Mouse (Mus musculus) frontal cortex, adult (tissue): ENCODE measurements at regions not wholly inside any gene's neighbourhood (a gene's known extent, or its start where the extent isn't known, plus 50 kb on each side); places are given as distances from the start of the nearest gene placed in this dataset.
"Not testable (repeated sequence)": the region's sequence is repeated elsewhere in the genome, so short reads cannot be mapped to it uniquely, and the experiment has no call there.

Experiments
- ATAC-seq: cut with Nextera tagmentation; 2 replicates; pipeline ENCODE4 v1.9.2; 2017; ENCODE audit warnings: mild to moderate bottlenecking, moderate library complexity, mixed read lengths; ENCODE audit not compliant: low TSS enrichment

DNA sequence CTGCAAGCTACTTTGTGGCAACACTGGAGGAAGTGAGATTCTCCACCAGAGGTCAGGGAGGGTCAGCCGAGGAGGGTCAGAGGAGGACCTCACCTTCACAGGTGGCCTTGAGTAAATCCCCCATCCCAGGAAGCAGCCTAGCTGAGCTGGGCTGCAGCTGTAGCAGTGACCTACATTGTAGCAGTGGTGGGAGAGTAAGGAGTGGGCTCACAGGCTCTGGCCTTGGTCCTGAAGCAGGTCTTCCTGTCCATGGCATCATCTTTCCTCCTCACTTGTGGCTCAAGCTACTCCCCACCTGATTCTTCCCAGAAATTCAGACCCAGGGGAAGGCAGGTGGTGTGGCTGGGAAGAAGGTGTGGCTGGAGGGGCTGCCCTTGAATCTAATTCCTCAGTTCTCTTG, 84.3 kb downstream of the 1810013L24Rik start:
- ATAC-seq, result not testable (repeated sequence)

DNA sequence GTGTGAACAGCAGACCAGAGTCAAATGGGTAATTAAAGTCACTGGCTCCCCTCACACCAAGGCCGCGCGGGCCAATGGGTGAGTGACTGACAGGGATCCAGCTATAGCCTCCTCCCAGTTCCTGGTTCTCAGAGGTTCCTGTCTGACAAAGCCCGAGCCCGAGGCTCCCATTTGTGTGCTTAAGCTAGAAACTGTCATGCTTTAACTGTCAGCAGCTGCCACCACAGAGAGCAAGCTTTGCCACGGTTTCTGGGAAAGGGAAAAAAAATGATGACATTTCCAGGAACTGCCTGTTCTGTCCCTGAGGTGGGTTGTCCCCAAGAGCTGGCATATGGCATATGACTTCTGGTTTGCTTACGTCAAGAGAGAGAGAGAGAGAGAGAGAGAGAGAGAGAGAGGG, 86.2 kb downstream of the 1810013L24Rik start:
- peak; percentile 73; the same call in 1 of the 2 replicates for ATAC-seq

DNA sequence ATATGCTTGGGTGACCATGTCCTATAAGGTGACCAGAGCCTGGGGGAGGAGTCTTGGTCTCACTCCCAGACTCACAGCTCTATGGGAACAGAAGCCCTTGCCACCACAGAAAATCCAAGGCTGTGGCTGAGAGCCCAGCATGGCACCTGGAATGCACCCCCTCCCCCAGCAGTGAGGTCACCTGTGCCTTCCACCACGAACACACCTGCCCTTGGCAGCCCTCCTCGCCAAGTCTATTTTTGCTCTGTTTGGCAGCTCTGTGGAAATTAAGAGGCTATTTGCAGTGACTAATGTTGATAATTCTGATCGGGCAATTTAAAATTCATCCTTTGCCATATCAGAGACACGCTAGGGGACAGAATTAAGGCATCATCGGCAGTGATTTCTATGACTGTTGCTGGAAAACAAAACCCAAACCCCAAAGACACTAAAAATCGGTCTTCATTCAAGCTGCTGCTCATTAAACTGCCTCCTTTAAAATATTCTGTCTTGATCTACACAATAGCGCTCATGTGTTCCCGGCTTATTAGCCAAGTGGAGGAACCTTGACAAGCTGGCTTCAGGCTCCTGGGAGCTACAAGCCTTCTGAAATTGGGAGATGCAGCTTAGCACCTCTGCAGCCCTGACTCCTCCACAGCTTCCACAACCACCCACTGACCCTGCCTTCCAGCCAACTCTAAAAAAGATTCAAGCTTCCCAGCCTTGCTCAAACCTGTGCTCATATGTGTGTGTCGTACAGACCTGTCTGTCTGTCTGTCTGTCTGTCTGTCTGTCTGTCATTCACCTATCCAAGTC, 89.0 kb downstream of the 1810013L24Rik start:
- ATAC-seq, result peak; percentile 82

DNA sequence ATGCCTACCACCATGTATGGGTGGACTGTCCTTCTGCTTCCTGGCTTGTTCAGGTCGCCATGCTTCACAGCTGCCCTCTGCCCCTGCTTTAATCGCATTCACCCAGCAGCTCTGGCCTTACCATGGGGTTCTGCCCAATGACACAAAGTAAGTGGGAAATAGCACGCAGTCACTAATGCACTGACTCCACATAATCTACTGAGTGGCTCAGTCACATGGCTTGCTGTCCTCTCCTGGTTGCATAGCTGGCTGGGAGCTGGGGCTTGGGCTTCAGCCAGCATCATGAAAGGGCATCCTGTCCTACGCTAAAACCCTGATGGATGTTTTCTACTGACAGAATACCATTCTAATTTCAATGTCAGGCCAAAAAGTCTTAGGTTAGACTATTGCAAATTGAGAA, 94.8 kb downstream of the 1810013L24Rik start:
- ATAC-seq, result no peak

DNA sequence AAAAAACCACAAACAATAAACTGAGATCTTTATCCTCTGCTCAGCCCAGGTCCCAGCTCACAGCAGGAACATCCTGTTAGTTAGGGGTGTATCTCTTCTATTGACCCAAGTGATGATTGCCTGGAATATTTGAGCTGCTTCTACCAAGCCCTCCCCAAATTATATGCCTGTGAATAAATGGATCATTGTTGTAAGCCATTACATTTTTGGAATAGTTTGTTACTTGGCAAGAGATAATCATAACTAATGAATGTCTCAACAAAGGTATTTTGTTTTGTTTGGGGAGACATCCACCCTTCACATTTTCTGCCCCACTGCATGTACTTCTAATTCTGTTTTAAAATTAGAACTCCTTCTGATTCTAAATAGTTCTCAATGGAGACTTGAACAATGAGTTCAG, 102.1 kb downstream of the 1810013L24Rik start:
- ATAC-seq, result no peak

DNA sequence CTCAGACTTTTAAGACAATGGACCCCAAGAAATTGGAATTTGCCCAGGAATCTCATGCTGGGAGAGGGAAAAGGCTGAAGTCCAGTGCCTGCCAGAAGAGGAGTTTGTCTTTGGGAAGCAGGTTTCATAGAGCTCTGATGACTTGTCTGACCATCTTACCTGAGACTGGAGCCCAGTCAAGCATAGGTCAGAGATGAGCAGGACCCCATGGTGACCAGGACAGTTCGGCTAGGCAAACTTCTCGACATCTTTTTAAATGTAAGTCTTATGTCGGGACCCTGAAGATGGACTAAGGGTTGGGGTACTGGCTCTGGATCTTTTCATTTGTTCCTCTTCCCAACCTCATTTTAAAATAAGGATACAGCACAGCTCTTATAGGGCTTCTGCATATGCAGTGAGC, 103.2 kb downstream of the 1810013L24Rik start:
- peak; percentile 64; the same call in 1 of the 2 replicates for ATAC-seq

DNA sequence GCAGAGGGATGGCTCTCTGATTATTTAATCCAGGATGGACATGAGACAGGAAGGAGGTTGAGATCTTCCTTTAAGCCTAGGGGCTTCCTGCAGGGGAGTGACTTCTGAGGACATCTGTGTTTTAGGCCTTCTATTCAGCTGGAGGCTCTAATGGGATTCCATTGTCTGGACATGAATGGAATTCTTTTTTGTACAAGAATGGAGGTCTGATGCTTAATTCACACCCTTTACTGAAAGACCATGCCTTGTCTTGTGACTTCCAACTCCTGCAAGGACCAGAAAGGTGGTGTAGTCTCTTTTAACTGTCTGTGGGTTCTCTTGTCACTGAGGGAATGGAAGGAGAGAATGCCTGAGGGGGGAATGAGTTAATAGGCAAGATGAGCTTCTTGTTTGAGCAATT, 106.5 kb downstream of the 1810013L24Rik start:
- ATAC-seq, result no peak

DNA sequence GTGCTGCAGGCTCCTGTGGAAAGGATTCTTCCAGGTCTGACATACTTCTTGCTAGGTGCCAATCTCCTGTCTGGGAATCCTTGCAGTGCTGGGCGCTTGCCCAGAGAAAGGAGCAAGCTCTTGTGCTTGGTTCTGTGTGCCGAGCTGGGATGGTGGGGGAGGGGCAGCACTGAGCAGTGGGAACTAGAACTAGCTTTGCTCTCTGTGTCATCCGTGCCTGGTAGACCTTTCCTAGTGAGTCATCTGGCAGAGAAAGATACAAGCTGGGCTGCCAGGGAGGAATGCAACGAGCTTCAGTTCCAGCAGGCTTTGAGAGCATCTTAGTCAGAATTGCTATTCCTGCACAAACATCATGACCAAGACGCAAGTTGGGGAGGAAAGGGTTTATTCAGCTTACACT, 108.6 kb downstream of the 1810013L24Rik start:
- ATAC-seq, result peak; percentile 96

DNA sequence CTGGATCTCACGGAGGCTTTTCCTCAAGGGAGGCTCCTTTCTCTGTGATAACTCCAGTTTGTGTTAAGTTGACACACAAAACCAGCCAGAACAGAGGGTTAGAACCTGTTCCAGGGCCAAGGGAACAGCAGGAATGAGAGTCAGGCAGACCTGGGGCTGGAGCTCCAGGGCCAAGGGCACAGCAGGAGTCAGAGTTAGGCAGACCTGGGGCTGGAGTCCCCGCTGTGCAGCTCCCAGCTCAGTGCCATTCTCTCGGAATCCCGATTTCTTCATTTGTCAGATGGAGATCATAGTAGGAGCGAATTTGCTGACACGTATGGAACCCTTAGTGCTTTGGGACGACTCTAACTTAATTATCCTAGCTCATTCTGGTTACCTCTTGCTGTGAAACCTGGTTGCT, 109.2 kb downstream of the 1810013L24Rik start:
- ATAC-seq, result no peak

DNA sequence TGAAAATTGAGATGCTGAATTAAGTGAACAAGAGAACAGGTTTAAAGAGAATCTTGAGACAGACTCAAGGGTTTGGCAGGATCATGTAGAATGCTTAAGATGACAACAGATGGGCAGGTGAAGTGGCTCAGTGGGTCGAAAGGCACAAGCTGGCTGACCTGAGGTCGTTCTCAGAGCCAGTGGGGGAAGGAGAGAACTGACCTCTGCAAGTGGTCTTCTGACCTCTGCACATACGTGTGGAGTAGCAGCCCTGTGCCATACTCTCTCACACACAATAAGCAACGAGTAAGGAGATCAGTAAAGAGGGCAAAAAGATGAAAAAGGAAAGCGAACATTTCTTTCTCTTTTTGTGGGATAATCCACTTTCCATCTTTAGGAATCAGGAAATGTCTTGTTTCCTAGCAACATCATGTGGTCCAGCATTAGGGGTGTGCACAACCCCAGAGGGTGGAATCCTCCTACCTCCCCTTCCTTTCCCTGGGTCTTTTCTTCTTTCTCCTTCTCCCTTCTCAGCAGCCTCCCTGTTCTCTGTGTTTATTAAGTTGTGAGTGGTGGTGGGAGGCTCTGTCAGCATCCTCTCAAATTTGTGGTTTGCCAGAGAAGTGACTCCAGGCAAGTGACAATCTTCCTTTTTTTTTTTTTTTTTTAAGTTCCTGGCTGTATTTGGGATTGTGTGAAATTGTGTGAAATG, 114.7 kb downstream of the 1810013L24Rik start:
- ATAC-seq, result peak; percentile 72; the same call in 1 of the 2 replicates

DNA sequence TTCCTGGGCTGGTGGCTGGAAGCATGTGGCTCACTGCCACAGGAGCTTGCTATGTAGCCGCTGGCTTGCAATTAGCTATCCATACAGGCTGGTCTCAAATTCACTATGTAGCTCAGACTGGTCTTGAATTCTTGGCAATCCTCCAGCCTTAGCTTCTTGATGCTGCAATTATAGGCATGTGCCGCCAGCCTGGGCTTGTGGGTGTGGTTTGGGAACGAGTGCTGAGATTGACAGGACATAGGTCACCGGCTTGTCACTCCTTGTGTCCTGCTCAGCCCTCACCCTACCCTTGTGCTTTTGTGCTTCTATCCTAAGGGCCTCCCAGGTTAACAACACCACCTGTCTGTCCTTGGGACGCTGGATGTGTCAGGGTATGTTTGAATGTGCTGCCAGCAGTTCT, 117.9 kb downstream of the 1810013L24Rik start:
- no peak for ATAC-seq

DNA sequence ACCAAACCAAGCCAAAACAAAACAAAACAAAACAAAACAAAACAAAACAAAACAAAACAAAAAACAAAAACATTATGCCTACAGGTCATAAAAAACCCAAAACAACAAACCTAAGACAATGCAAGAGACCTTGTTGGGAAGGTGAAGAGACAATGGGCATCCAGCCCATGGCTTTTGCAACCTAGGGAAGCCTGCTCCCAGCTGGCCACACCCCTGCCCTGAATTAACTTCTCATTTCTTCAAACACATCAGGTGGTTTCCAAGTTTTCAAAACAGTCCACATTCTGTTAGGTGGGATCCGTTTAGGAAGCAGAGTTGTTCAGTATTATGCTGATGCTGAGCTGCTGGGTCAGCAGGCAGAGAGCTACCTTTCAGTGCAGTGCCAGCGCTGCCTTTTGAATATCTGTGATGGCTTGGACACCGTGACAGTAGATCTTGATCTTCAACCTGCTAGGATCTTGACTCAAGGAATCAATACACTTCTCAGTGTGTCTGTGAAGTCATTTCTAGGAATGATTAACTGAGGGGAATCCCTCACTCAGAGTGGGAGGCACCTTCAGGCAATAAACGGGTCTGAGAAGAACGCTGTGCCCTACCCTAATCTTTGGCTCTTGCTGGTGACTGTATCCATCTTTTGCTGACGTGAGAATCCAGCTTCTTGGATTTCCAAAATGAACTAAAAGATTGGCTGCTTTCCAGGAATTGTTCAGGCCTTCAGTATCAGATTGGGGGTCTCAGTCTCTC, 121.4 kb downstream of the 1810013L24Rik start:
- no peak for ATAC-seq

DNA sequence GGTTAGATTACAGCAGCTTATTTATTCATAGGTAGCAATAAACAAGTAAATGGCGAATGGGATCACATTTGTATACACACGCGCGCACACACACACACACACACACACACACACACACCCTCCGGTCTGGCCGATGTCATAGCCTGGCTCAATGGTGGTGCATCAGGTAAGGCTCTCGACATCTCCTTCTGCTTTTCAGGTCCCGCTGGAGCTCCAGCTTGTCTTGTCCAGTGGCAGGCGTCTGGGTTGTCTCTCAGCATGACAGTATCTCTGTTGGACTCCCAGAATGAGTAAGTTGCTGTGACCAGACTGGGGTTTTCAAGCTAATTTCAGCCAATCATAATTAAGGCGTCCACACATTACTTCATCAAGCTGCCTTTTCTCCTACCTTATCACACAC, 131.8 kb downstream of the 1810013L24Rik start:
- ATAC-seq, result no peak

DNA sequence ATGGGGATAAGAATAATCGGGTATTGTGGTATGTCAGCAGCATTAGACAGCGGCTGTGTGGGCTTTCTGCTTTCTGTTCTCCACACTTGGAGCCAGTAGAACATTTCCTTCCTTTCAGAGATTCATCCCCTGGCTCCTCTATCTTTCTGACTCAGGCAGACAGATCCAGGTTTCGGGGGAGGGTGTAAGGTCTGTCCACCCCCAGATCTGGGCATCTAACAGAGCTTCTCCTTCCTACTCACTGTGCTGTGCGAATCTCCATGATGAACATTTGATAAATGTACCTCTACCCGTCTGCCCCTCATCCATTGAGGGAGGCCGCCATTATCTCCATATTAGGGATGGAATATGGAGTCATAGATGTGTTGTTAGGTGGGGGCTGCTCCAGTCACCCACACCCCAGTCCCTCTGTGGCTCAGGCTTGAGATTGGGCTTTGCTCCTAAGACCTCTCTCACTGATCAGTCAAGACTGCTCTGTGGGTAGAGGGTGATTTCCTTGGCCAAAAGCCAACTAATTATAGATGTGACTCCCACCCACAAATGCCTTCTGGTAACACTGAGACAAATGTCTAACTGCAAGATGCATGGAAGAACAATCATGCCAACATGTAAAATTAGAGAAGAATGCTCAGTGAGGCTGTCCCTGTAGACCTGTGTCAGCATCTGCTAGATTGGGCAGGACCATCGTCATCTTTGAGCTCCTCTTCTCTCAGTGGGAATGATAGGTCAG, 163.8 kb downstream of the 1810013L24Rik start:
- peak; percentile 90 for ATAC-seq

DNA sequence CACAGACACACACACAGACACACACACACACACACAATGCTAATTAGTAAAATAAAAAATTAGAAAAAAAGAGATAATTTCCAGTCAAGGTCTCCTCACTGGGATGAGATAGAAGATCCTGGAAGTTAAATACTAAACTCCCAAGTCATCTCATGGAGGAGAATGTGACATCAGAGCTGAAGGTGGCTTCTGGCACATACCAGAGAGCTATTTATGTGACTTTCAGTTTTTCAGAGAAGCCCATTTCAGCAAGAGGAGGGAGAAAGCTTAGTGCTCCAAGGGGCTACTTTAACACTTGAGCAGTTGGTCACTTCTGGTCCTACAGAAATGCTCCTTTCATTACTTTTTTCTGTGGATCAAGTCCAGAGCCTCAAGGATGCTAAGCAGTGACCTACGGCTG, 164.6 kb downstream of the 1810013L24Rik start:
- ATAC-seq, result peak; percentile 54; the same call in 1 of the 2 replicates

DNA sequence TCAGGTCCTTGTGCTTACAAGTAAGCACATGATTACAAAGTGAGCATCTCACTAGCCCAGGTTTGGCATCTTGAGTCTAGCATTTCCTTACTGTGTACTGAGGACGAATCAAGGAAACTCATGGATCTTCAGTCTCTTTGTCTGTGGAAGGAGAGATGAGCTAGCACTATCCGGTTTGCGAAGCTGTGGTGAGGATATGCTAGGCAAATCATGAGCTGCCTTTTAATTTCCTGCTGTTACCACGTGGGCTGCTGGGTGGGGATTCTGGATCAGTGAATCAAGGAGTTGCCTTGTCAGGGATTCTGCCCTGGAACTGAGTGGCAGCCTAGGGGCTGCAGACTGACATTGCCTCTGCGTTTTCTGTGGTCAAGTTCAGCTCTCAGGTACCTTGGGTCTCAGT, 167.3 kb downstream of the 1810013L24Rik start:
- ATAC-seq, result no peak

DNA sequence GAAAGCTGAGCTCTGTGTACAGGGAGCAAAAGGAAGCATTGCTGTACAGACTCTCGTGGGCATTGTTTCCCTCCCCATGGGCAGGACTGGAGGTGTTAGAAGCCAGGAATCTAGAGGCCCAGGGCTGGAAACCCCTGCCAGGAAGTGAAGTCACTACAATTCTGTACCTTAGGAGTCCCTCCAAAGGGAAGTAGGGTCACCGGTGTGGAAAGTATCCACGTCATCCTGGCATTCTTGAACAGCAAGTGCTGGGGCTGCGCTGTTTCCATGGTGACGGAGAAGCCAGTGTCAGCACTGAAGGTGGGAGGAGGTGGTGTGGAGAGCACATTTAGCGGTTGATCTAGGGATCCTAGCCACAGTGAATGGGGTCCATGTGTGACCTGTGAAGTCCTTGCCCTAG, 174.1 kb downstream of the 1810013L24Rik start:
- peak; percentile 75 for ATAC-seq

DNA sequence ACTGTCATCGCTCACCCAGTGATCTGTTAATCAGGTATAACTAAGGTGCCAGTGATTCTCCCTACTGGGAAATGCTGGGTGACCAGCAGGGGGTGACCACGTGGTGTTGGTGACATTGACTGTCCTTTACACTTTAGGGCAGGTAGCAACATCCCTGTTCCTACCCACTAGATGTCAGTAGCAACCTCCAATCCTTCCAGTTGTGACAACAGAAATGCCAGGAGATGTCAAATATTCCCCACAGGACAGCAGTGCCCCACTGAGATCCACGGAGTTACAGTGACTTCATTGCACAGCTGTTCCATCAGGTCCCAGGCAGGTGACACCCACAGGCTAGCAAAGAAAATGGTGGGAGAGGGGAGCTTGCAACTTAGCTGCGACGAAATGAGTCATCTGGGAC, 176.0 kb downstream of the 1810013L24Rik start:
- no peak for ATAC-seq

DNA sequence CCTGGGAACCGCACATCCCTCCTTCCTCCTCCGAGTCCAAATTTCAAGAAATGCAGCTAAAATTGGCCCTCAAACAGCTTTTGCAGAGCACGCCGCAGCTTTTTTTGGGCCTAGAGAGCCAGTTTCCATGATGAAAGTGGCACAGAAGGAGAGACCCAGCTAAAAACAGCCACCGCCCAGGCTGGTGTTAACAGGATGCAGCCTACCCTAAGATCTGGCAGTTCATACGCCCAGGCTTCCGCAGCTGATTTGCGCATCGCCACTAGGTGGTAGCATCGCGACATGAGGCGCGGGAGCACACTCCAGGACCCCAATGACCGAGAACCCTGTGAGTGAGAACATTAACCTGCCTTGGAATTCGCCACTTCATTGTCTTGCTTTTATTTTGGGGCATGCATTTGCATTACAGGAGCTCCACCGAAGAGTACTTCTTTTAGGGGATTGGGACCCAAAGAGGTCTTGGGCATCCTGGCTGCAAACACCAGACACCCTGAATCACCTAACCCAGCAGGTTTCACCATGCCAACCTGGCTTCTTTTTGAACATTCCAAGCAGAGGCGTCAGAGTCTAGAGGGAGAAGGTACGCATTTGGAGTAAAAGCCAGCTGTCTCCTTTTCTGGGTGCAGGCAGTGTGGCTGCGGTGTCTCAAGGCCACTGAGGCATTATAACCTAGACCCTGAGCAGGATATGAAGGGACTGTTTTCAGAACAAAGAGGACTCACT, 179.6 kb downstream of the 1810013L24Rik start:
- peak; percentile 86 for ATAC-seq

DNA sequence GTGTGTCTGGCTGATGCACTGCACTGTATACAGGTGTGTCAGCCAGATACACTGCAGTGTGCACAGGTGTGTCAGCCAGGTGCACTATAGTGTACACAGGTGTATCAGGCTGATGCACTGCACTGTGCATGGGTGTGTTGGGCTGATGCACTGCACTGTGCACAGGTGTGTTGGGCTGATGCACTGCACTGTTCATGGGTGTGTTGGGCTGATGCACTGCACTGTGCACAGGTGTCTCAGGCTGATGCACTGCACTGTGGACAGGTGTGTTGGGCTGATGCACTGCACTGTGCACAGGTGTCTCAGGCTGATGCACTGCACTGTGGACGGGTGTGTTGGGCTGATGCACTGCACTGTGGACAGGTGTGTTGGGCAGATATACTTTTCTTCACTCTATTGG, 181.2 kb downstream of the 1810013L24Rik start:
- ATAC-seq, result no peak

DNA sequence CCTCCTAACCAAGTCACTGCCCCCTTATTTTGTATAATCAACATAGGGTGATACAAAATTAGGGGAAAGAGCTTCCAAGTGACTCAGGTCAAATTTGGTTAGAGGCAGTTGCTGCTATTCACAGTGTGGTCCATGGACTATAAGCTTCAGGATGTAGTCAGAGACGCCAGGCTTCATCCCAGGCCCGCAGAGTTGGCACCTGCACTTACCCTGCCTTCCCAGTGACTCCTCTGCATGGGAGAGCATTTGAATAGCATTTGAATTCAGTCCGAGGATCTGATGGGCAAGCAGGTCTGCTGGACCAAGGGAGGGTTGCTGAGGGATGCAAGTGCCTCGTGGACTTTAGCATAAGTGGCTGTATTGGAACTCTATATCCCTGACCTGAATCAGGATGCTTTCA, 181.8 kb downstream of the 1810013L24Rik start:
- no peak for ATAC-seq
